Mouse (Mus musculus): ENCODE measurements around the gene Akap9. TPM values are rescaled to one million over a fixed set of nuclear protein-coding genes. Genes with fewer than 3 reads are reported as not detected.
A peak's percentile ranks its signal among the peaks of the same experiment; 100 is the strongest.
"Not testable (repeated sequence)": the region's sequence is repeated elsewhere in the genome, so short reads cannot be mapped to it uniquely, and the experiment has no call there.

The Akap9 gene
- total and polyA plus RNA-seq, 3 experiments = 15.9 to 29.3 (median 17.3) TPM

DNA sequence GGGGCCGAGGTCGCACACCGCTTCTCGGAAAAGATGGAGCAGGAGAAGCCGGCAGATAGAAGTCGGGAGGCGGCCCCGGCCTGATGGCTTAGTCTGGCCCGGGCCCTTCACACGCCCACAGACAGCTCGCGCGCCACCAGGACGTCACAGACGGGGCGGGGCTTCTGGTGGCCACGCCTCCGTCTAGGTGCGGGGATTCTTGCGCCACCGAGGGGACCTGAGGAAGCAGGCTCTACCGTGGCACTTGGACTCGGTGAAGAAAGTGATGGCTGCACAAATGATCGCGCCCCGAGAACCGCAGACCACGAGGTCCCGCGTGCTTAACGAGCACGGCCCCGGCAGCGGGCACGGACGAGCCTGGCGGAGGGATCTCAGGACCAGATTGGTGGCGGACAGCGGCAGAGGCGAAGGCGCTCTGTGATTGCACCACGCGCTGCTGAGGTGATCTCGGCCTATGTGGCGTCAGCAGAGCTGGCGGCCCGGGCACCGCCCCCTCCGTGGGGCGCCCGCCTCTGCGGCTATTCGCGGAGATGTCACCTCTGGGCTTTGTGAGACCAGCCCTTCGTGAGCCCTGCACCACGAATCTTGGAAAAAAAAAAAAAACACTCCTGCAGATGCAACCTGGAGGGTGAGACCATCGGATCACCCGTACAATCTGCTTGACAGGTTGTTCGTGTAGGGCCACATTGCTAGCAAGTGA, 176.6 kb downstream of the Akap9 start, which contains the start of gene Cyp51 (continued):
- no peak for TF ChIP-seq SMC3 (IDR thresholded peaks at IDR 0.05; ENCODE audit: low read depth, low read length)
- TF ChIP-seq ZNF384 (IDR thresholded peaks at IDR 0.05; ENCODE audit: low read depth, low read length) = peak; percentile 60; the same call in 1 of the 2 replicates
- TF ChIP-seq NRF1 (IDR thresholded peaks at IDR 0.05; ENCODE audit: insufficient read depth, low read depth, low read length, poor library complexity, severe bottlenecking) = no peak
- TF ChIP-seq TBP (IDR thresholded peaks at IDR 0.05; ENCODE audit: low read depth, low read length) = peak; percentile 22; the same call in 1 of the 2 replicates
- no peak for TF ChIP-seq RAD21 (IDR thresholded peaks at IDR 0.05; ENCODE audit: low read depth, low read length)
- TF ChIP-seq USF1 (IDR thresholded peaks at IDR 0.05; ENCODE audit: low read depth, low read length) = 0 out of 2 replicates have a peak, but pooled peaks have one; percentile 19
- no peak for TF ChIP-seq CHD2 (IDR thresholded peaks at IDR 0.05; ENCODE audit: low read length)
- TF ChIP-seq MXI1 (IDR thresholded peaks at IDR 0.05; ENCODE audit: low read depth, low read length) = peak; percentile 83
- TF ChIP-seq CHD1 (IDR thresholded peaks at IDR 0.05; ENCODE audit: low read depth, low read length) = no peak
- TF ChIP-seq POLR2AphosphoS5 (IDR thresholded peaks at IDR 0.05; ENCODE audit: borderline replicate concordance, low read depth, low read length) = no peak
- peak; percentile 49; the same call in 1 of the 2 replicates for TF ChIP-seq MYC (IDR thresholded peaks at IDR 0.05; ENCODE audit: low read depth, low read length)
- no peak for TF ChIP-seq MYB (IDR thresholded peaks at IDR 0.05; ENCODE audit: low read depth, low read length)

DNA sequence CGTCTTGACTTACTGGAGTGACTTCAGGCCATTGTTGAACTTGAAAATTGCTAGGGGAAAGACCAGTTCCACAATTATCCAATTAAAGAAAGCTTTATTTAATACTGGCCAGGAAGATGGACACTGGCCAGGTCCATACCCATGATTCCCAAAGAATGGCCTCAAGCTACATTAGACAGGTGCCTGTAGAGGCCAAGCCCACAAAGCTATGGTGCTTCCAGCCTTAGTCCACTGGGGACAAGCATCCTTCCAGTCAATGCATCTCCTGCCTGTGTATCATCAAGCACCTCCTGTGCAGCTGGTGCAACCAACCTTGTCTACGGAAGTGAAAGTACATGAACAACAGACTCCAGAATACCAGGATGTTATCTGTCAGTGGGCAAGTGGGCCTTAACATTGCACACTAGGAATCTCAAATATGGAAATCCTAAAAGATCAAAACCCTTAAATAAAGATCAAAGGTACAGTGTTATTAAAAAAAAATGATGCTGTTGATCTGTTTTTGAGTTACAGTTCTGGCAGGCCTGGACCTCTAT, 177.9 kb downstream of the Akap9 start:
- no peak for TF ChIP-seq MYC (IDR thresholded peaks at IDR 0.05; ENCODE audit: low read depth, low read length)
- no peak for TF ChIP-seq CHD1 (IDR thresholded peaks at IDR 0.05; ENCODE audit: low read depth, low read length)
- no peak for TF ChIP-seq ETS1 (IDR thresholded peaks at IDR 0.05; ENCODE audit: low read depth, low read length)
- no peak for TF ChIP-seq E2F4 (IDR thresholded peaks at IDR 0.05; ENCODE audit: borderline replicate concordance, low read depth, low read length)
- no peak for TF ChIP-seq POLR2A (IDR thresholded peaks at IDR 0.05; ENCODE audit: control insufficient read depth in 1 of 2, insufficient read depth in 1 of 2, low read depth in 1 of 2, low read length in 2 of 2, poor library complexity in 1 of 2)
- TF ChIP-seq ZKSCAN1 (IDR thresholded peaks at IDR 0.05; ENCODE audit: low read depth, low read length) = no peak
- TF ChIP-seq GABPA (IDR thresholded peaks at IDR 0.05; ENCODE audit: low read depth, low read length) = no peak
- TF ChIP-seq NRF1 (IDR thresholded peaks at IDR 0.05; ENCODE audit: insufficient read depth, low read depth, low read length, poor library complexity, severe bottlenecking) = no peak
- no peak for TF ChIP-seq RCOR1 (IDR thresholded peaks at IDR 0.05; ENCODE audit: low read depth, low read length)
- no peak for TF ChIP-seq HCFC1 (IDR thresholded peaks at IDR 0.05; ENCODE audit: low read depth, low read length)
- TF ChIP-seq BHLHE40 (IDR thresholded peaks at IDR 0.05; ENCODE audit: borderline replicate concordance, low read depth, low read length) = no peak
- no peak for TF ChIP-seq MAFK (IDR thresholded peaks at IDR 0.05; ENCODE audit: borderline replicate concordance, low read depth, low read length)
- no peak for TF ChIP-seq USF1 (IDR thresholded peaks at IDR 0.05; ENCODE audit: low read depth, low read length)
- no peak for TF ChIP-seq POLR2AphosphoS5 (IDR thresholded peaks at IDR 0.05; ENCODE audit: borderline replicate concordance, low read depth, low read length)
- DNase-seq (ENCODE audit: low read depth, low spot score) = no peak

DNA sequence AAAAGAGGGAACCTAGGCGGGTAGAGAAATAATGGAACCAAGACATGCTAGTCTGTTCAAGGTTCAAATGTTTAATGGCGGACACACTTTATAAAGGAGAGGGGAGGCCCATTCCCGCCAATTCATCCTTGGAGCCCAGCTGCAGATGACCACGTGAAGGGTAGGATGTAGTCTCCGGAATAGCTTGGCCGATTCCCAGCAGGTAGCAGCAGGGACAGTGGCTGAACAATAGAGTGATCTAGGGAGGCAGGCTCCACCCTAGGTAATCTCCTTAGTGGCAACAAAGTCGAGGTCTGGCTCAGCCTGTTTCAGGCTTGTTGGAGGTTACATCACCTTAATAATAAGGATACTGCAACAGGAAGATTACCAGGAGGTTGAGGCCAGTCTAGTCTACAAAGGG, 179.2 kb downstream of the Akap9 start:
- H3K4me1 ChIP-seq (ENCODE audit: control insufficient read depth in 1 of 2, insufficient read depth in 2 of 2, low read length in 2 of 2); DNase-seq (ENCODE audit: low read depth, low spot score); H3K9ac ChIP-seq (ENCODE audit: control insufficient read depth, low read depth, low read length, poor library complexity, severe bottlenecking); H3K4me3 ChIP-seq (ENCODE audit: control insufficient read depth in 1 of 2, insufficient read depth in 1 of 2, low read depth in 2 of 2, low read length in 2 of 2); H3K36me3 ChIP-seq (ENCODE audit: control insufficient read depth in 1 of 2, insufficient read depth in 2 of 2, low read length in 2 of 2); H3K27ac ChIP-seq (ENCODE audit: control insufficient read depth, low read depth, low read length); H3K27me3 ChIP-seq (ENCODE audit: control insufficient read depth in 1 of 2, insufficient read depth in 2 of 2, low read length in 2 of 2); H3K79me2 ChIP-seq (ENCODE audit: control insufficient read depth, insufficient read depth, low read length, poor library complexity); H3K9me3 ChIP-seq (replicated peaks; ENCODE audit: insufficient read depth, low read length): not testable (repeated sequence)

More for the DNA sequence above, 177.9 kb downstream of the Akap9 start:
- Histone ChIP-seq H3K27me3 (ENCODE audit: control insufficient read depth in 1 of 2, insufficient read depth in 2 of 2, low read length in 2 of 2) (no peaks in the 10 kb centered on the region), H3K4me3 (ENCODE audit: control insufficient read depth in 1 of 2, insufficient read depth in 1 of 2, low read depth in 2 of 2, low read length in 2 of 2) (no peak overlapping the region), H3K9me3 (replicated peaks; ENCODE audit: insufficient read depth, low read length) (no peaks in the 10 kb centered on the region), H3K4me1 (ENCODE audit: control insufficient read depth in 1 of 2, insufficient read depth in 2 of 2, low read length in 2 of 2) (no peaks in the 10 kb centered on the region), H3K9ac (ENCODE audit: control insufficient read depth, low read depth, low read length, poor library complexity, severe bottlenecking) (no peak overlapping the region), H3K79me2 (ENCODE audit: control insufficient read depth, insufficient read depth, low read length, poor library complexity) (peaks cover 10% of the 10 kb centered on the region), H3K27ac (ENCODE audit: control insufficient read depth, low read depth, low read length) (no peak overlapping the region), H3K36me3 (ENCODE audit: control insufficient read depth in 1 of 2, insufficient read depth in 2 of 2, low read length in 2 of 2) (peaks cover 5 to 9% of the 10 kb centered on the region in 2 experiments; a peak in 3 of 4 replicates)
